Mouse (Mus musculus): ENCODE results near the gene Rcor1. TPM values are rescaled to one million over a fixed set of nuclear protein-coding genes. Genes with fewer than 3 reads are reported as not detected.
A peak's percentile ranks its signal among the peaks of the same experiment; 100 is the strongest.
"Not testable (repeated sequence)": the region's sequence is repeated elsewhere in the genome, so short reads cannot be mapped to it uniquely, and the experiment has no call there.

Gene Rcor1
- total RNA-seq, 4 experiments from 2014 or later = 5.5 to 6.9 (median 5.8) TPM

DNA sequence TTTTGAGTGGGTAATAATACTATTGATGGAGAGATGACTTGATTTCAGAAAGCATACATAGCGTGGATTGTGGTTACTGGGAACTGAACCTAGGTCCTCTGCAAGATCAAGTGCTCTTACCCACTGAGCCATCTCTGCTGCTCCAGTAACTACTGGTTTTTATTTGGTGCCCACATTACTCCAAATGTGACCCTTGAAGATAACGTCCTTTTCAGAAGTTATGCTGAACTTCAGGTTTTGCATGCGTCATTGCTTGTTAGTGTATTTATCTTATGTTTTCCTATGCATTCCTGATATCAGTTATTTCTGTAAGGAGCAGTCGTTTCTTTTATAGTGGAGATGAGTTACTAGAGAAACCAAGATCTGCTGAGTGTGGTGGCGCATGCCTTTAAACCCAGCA lies 26.2 kb downstream of the Rcor1 start:
- DNase-seq (ENCODE audit: low spot score in 2 of 2) = no peak

DNA sequence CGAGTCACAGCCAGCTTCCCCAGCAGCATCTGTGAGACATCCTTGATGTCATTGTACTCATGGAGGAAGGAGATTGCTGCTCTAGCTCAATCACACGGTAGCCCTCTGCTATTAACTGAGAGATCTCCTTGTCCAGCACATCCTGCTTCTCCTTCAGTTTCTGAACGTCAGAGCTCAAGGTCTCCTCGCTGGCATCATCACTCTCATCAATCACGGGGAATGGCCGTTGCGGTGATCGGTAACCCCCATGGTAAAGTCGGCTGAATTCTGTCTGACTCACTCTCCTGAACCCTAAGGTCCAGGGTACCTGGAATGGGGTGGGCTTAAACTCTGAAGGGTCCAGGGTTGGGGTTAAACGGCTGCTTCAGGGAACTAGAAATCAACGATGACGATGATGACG lies 28.7 kb downstream of the Rcor1 start:
- DNase-seq (ENCODE audit: low spot score in 2 of 2) = no peak

GRCm38 (mm10) chr12:111069299-111069698 lies 30.1 kb downstream of the Rcor1 start:
- DNase-seq (ENCODE audit: low spot score in 2 of 2) = not testable (repeated sequence)

DNA sequence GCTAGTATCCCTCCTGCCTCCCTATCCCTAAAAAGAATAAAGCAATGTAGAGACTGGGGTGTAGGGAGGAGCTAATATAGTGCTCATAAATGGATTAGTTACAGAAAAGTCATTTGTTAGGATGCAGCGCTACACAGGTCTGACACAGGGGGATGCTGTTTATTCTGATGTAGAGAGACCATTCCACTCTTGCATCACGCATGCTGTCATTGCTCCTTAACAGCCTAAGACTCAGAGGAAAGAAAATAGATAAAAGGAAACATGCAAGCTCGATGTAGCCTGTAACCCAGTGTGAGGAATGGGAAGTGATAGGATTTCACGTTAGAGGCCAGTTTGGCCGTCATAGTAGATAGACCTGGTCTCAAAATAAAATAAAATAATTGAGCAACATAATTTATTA lies 31.9 kb downstream of the Rcor1 start:
- DNase-seq (ENCODE audit: low spot score in 2 of 2) = no peak

- peak; percentile 17 to 21 for DNase-seq (ENCODE audit: low spot score in 2 of 2)
Observed at GRCm38 (mm10) chr12:111071477-111072152, 32.5 kb downstream of the Rcor1 start.

DNA sequence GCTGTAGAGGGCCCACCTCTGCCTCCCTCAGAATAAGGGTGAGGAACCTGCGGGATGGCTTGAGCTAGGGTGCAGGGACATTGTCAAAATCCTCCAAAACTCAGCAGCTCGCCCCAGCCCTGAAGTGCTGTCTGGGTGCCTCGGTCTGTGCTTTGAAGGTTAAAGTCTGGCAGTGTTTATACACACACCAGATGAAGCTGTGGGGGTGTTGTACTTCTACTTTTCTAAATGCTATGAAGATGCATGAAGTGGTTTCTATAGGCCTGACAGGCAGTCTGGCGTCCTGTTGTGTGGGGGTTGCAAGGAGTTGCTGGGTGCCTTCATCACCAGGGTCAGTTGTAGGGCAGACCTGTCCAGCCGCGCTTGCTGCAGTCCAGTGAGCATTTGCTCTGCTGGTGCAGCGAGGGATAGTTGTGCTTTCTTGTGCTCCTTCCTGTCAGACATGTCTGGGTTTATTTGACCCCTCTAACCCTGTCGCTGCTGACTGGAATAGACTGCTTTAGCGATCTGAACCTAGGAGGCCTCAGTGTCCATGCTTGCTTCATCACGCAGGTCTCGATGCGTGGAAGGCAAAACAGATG lies 37.3 kb downstream of the Rcor1 start:
- no peak for DNase-seq (ENCODE audit: low spot score in 2 of 2)

GRCm38 (mm10) chr12:111085579-111085978 lies 46.4 kb downstream of the Rcor1 start:
- DNase-seq (ENCODE audit: low spot score in 2 of 2) = no peak

DNA sequence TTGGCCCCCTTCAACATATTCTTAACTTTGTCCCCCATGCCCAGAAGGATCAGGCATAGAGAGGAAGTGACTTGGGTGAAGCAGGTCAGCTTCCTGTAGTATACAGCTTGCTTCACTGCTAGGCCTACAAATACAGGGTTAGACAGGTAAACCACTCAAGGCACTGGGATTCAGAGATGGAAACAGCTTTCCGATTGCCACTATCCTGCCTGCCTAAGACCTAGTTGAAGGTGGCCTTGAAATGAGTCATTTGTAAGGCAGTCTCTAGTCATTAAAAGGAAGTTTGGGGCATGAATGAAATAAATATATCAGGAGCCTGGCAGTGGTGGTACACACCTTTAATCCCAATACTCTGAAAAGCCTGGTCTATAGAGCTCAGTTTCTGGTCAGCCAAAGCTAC lies 47.9 kb downstream of the Rcor1 start:
- DNase-seq (ENCODE audit: low spot score in 2 of 2) = no peak

DNA sequence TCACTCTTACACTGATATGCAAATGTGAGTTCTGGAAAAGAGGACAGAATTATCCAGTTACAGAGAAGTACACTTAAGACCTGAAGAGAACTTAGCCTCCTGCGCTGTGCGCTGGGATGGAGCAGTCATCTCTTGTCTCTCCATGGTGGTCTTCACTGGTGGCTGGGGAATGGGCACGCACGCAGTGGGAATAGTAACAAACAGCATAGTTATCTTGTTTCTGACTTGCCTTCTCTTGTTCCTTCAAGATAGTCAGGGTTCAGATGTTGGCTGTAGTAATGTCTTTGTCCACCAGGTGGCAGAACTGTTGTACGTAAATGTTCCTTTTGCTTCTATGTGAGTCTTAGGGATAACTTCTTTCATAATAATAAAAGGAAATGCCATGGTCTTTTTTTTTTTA lies 49.0 kb downstream of the Rcor1 start:
- DNase-seq (ENCODE audit: low spot score in 2 of 2) = peak; percentile 39 to 46

- no peak for DNase-seq (ENCODE audit: low spot score in 2 of 2)
Observed at GRCm38 (mm10) chr12:111088731-111089141, 49.6 kb downstream of the Rcor1 start.

- DNase-seq (ENCODE audit: low spot score in 2 of 2) = peak in 1 of 2 experiments; percentile 27
Observed at GRCm38 (mm10) chr12:111089145-111089544, 50.0 kb downstream of the Rcor1 start.

- no peak for DNase-seq (ENCODE audit: low spot score in 2 of 2)
Observed at GRCm38 (mm10) chr12:111090801-111091200, 51.6 kb downstream of the Rcor1 start.

- DNase-seq (ENCODE audit: low spot score in 2 of 2) = no peak
Observed at GRCm38 (mm10) chr12:111091981-111092380, 52.8 kb downstream of the Rcor1 start.

GRCm38 (mm10) chr12:111094073-111094472 lies 54.9 kb downstream of the Rcor1 start:
- DNase-seq (ENCODE audit: low spot score in 2 of 2) = no peak

DNA sequence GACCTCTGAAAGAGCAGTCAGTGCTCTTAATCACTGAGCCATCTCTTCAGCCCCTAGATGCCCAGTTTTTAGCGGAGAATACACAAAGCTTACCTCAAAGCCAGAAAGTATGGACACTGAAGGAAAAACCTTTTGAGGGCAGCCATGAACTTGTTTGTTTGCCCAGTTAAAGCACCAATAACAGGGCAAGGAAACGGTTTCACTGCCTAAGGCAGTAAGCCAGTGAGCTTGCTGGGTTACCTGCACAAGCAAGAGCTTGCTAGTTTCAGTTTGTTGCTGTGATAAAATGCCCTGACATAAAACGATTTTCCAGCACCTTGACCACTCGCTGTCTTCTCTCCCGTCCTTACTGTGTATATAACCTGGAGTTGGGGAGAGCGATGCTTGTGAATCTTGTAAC lies 55.9 kb downstream of the Rcor1 start:
- no peak for DNase-seq (ENCODE audit: low spot score in 2 of 2)

DNA sequence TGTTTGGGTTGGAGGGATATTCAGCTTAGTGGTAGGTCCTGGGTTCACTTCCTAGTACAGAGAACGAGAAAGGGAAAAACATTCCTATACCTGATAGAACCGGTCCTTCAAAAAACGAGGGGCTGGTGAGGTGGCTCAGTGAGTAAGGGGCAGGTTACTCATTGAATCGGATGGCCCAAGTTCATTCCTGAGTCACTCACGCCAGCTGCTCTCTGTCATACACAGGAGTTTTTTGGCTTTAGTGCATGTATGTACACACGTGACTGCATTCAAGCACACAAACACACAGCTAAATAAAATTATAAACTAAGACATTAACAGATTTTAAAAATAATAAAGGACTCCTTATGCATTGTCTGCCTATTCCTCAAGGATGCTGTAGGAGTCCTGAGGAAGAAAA lies 57.1 kb downstream of the Rcor1 start:
- no peak for DNase-seq (ENCODE audit: low spot score in 2 of 2)

GRCm38 (mm10) chr12:111097036-111097435 lies 57.9 kb downstream of the Rcor1 start:
- no peak for DNase-seq (ENCODE audit: low spot score in 2 of 2)

DNA sequence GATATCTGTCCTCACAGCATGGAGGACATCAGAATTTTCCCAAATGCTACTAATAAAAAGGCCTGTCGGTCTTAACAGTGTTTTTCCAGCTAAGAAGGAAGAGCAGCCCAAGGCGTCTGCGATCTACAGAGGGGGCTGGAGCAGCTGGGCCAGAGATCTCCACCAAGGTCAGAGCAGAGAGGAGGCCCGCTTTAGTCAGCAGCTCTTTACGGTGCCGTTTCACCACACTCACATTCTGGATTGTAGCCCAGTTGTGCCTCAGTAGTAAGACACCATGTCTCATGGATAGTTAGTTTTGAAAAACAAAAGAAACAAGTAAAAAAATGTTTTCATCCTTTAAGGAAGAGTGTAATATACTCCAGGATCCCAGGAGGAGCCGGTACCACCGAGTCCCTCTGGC lies 72.0 kb downstream of the Rcor1 start:
- DNase-seq (ENCODE audit: low spot score in 2 of 2) = no peak

DNA sequence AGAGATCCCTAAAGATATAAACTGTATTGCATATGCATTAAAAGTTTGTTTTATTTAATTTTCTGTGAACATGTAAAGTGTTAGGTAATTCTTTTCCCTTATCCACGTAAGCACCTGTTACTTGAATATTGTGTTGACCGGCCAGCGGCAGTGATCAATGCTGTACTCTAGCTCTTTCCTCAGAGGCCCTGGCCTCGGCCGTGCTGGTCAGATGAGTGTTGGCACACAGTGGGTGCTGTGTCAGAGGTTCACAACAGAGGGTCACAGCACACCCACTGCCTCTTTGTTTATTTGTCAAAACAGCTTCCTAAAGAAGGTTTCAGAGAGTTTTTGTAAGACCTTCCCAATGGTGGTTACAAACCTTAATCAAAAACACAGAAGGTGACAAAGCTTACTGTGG lies 75.4 kb downstream of the Rcor1 start:
- no peak for DNase-seq (ENCODE audit: low spot score in 2 of 2)

DNA sequence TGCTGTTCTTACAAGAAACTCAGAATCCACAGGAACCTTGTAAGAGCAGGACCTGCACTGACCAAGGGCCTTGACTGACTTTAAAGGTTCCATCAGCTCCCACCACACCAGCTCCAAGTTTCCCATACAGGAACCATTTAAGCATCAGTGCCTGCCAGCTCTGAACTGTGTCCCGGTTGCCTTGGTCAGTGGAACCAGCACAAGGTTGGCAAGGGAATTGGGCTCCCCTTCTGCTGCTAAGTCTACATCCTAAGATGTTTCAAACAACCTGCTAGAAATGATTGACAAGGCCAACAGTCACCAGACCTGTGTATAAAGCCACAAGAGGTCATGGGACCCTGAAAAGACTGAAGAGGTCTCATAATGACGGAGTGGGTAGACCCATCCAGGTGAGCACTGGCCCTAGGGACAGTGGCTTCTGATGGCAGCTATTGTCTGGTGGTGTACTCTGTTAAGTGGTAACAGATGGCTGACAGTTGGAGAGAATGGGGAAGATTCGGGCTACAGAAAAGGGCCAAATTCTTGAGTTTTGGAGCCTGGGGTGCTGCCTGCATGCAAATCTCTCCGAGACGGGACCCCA lies 80.4 kb downstream of the Rcor1 start:
- no peak for DNase-seq (ENCODE audit: low spot score in 2 of 2)

- DNase-seq (ENCODE audit: low spot score in 2 of 2) = no peak
Observed at GRCm38 (mm10) chr12:111120976-111121645, 82.0 kb downstream of the Rcor1 start.

- DNase-seq (ENCODE audit: low spot score in 2 of 2) = no peak
Observed at GRCm38 (mm10) chr12:111122332-111122852, 83.2 kb downstream of the Rcor1 start.

Measured in gastrocnemius, adult 8-10 months (tissue).